Mouse (Mus musculus): ENCODE measurements around the gene Dusp10.

- TF ChIP-seq CTCF (IDR thresholded peaks at IDR 0.05; ENCODE audit: borderline replicate concordance, extremely low read depth, insufficient read depth, insufficient read length) (no peak), POLR2A (IDR thresholded peaks at IDR 0.05; ENCODE audit: borderline replicate concordance, extremely low read depth, insufficient read depth, insufficient read length, poor library complexity, severe bottlenecking) (no peak)
These were observed 47.8 kb upstream of the Dusp10 start for GRCm38 (mm10) chr1:183965341-183965740.

Measured in brain, embryonic 14.5 days (tissue).